Mouse (Mus musculus) cortical plate, adult 2 months (tissue): Measurements from ENCODE around the gene Poll.

Experiments used
- CTCF ChIP-seq: fragments of 200-500 bp; IDR thresholded peaks from 2 replicates; pipeline ENCODE4 v1.5.1; 2011; ENCODE audit warnings: mild to moderate bottlenecking, control low read depth, low read length; ENCODE audit not compliant: insufficient read depth; ENCODE audit errors: extremely low read depth
- POLR2A ChIP-seq: fragments of 200-500 bp; IDR thresholded peaks from 2 replicates; pipeline ENCODE4 v1.6.1; 2011; ENCODE audit warnings: mild to moderate bottlenecking, low read length, control low read depth; ENCODE audit not compliant: insufficient read depth; ENCODE audit errors: extremely low read depth

- no peak for TF ChIP-seq CTCF
- TF ChIP-seq POLR2A, result no peak
Observed at GRCm38 (mm10) chr19:45607479-45607878, 47.1 kb upstream of the Poll start.
